Mouse (Mus musculus) adrenal gland, adult 2 months (tissue): ENCODE measurements around the gene Fbn1. TPM values are rescaled to one million over a fixed set of nuclear protein-coding genes. Genes with fewer than 3 reads are reported as not detected.

ENCODE experiments used
- DNase-seq: peaks from one replicate; pipeline ENCODE4 v3.0.0; 2021
- polyA plus RNA-seq: library from polyadenylated mRNA; depleted of rRNA; stranded (reverse); fragments of >200 nt; gene quantifications from 2 replicates; pipeline ENCODE4 v1.2.3, GENCODE M21; 2012
- total RNA-seq, 2 experiments: library from RNA; stranded (reverse); gene quantifications; 2 replicates each; pipeline ENCODE4 v1.2.3; 2021

The Fbn1 gene
- total and polyA plus RNA-seq, 3 experiments, result 5.0 to 26.0 (median 18.5) TPM

- DNase-seq, result no peak
Observed at GRCm38 (mm10) chr2:125394428-125395101, 113.2 kb downstream of the Fbn1 start.

GRCm38 (mm10) chr2:125391582-125391981 is 116.2 kb downstream of the Fbn1 start:
- no peak for DNase-seq

- DNase-seq, result no peak
Observed at GRCm38 (mm10) chr2:125389796-125390195, 118.0 kb downstream of the Fbn1 start.

GRCm38 (mm10) chr2:125386221-125386965 is 121.4 kb downstream of the Fbn1 start:
- DNase-seq, result no peak

- DNase-seq, result no peak
Observed at GRCm38 (mm10) chr2:125384941-125385340, 122.9 kb downstream of the Fbn1 start.

- DNase-seq, result no peak
Observed at GRCm38 (mm10) chr2:125384415-125384814, 123.4 kb downstream of the Fbn1 start.

- DNase-seq, result no peak
Observed at GRCm38 (mm10) chr2:125383273-125383641, 124.5 kb downstream of the Fbn1 start.

GRCm38 (mm10) chr2:125382613-125383272 is 125.0 kb downstream of the Fbn1 start:
- DNase-seq, result no peak

GRCm38 (mm10) chr2:125380086-125380485 is 127.7 kb downstream of the Fbn1 start:
- DNase-seq, result no peak

- no peak for DNase-seq
Observed at GRCm38 (mm10) chr2:125379206-125379605, 128.6 kb downstream of the Fbn1 start.

- no peak for DNase-seq
Observed at GRCm38 (mm10) chr2:125375926-125376325, 131.9 kb downstream of the Fbn1 start.

- DNase-seq, result no peak
Observed at GRCm38 (mm10) chr2:125375301-125375700, 132.5 kb downstream of the Fbn1 start.

GRCm38 (mm10) chr2:125369666-125370065 is 138.1 kb downstream of the Fbn1 start:
- no peak for DNase-seq

- DNase-seq, result peak; percentile 4
Observed at GRCm38 (mm10) chr2:125368616-125369015, 139.2 kb downstream of the Fbn1 start.

- peak; percentile 74 for DNase-seq
Observed at GRCm38 (mm10) chr2:125361661-125362060, 146.1 kb downstream of the Fbn1 start.

- DNase-seq, result no peak
Observed at GRCm38 (mm10) chr2:125356486-125356885, 151.3 kb downstream of the Fbn1 start.

GRCm38 (mm10) chr2:125356068-125356467 is 151.7 kb downstream of the Fbn1 start:
- no peak for DNase-seq

- DNase-seq, result no peak
Observed at GRCm38 (mm10) chr2:125355216-125355971, 152.4 kb downstream of the Fbn1 start.

GRCm38 (mm10) chr2:125354587-125354986 is 153.2 kb downstream of the Fbn1 start:
- DNase-seq, result no peak

GRCm38 (mm10) chr2:125349144-125349543 is 158.6 kb downstream of the Fbn1 start:
- no peak for DNase-seq

- DNase-seq, result no peak
Observed at GRCm38 (mm10) chr2:125342181-125342950, 165.4 kb downstream of the Fbn1 start.

- DNase-seq, result no peak
Observed at GRCm38 (mm10) chr2:125340381-125340780, 167.4 kb downstream of the Fbn1 start.
